Mouse (Mus musculus) limb, embryonic 14.5 days (tissue): Measurements from ENCODE around the gene Pde6c. TPM values are rescaled to one million over a fixed set of nuclear protein-coding genes. Genes with fewer than 3 reads are reported as not detected.
A peak's percentile ranks its signal among the peaks of the same experiment; 100 is the strongest.

ENCODE experiments used
- ATAC-seq: fragments of 200-750 bp; cut with Nextera tagmentation; 2 replicates; pipeline ENCODE4 v1.8.0; 2017; ENCODE audit warnings: low read depth, moderate number of reproducible peaks, moderate TSS enrichment; ENCODE audit not compliant: low FRiP score
- DNase-seq: peaks from one replicate; pipeline ENCODE4 v3.0.0-alpha.2; 2015; ENCODE audit warnings: low spot score
- H3K27ac ChIP-seq: fragments of 300-500 bp; sonication (generic); replicated peaks from 2 replicates; pipeline ENCODE4 v1.5.1; 2014; ENCODE audit warnings: low read depth, mild to moderate bottlenecking, low read length, moderate library complexity, mixed read lengths
- H3K27me3 ChIP-seq: fragments of 300-500 bp; sonication (generic); 2 replicates; pipeline ENCODE4 v1.6.1; 2014; ENCODE audit warnings: low read length, mixed read lengths; ENCODE audit not compliant: control insufficient read depth, insufficient read depth
- H3K36me3 ChIP-seq: fragments of 300-500 bp; sonication (generic); 2 replicates; pipeline ENCODE4 v1.6.1; 2014; ENCODE audit warnings: mild to moderate bottlenecking, low read length, moderate library complexity, mixed read lengths; ENCODE audit not compliant: control insufficient read depth, insufficient read depth
- H3K4me1 ChIP-seq: fragments of 300-500 bp; sonication (generic); 2 replicates; pipeline ENCODE4 v1.6.1; 2014; ENCODE audit warnings: antibody characterized with exemption, low read length, mixed read lengths; ENCODE audit not compliant: control insufficient read depth, insufficient read depth
- H3K4me2 ChIP-seq: fragments of 300-500 bp; sonication (generic); replicated peaks from 2 replicates; pipeline ENCODE4 v1.6.1; 2014; ENCODE audit warnings: low read depth, mild to moderate bottlenecking, low read length, moderate library complexity; ENCODE audit not compliant: severe bottlenecking
- H3K4me3 ChIP-seq: fragments of 300-500 bp; sonication (generic); replicated peaks from 2 replicates; pipeline ENCODE4 v1.5.1; 2014; ENCODE audit warnings: low read length
- H3K9ac ChIP-seq: fragments of 300-500 bp; sonication (generic); 2 replicates; pipeline ENCODE4 v1.6.1; 2014; ENCODE audit warnings: mild to moderate bottlenecking, low read depth, low read length, moderate library complexity; ENCODE audit not compliant: severe bottlenecking
- H3K9me3 ChIP-seq: fragments of 300-500 bp; sonication (generic); 2 replicates; pipeline ENCODE4 v1.6.1; 2016; ENCODE audit warnings: low read length; ENCODE audit not compliant: control insufficient read depth
- POLR2A ChIP-seq: fragments of 200-500 bp; IDR thresholded peaks from 2 replicates; pipeline ENCODE4 v1.8.0; 2012; ENCODE audit warnings: inconsistent platforms, mild to moderate bottlenecking, moderate library complexity, borderline replicate concordance; ENCODE audit not compliant: insufficient read depth, insufficient read length; ENCODE audit errors: extremely low read depth
- WGBS: fragments of 180-500 bp; shearing (Covaris S2); extraction: QIAGEN DNeasy Blood & Tissue Kit; methylation state at CpG from one replicate; pipeline ENCODE4 v1.1.7; 2014; 5-methylcytosine and 5-hydroxymethylcytosine counted together
- polyA plus RNA-seq, 2 experiments: library from polyadenylated mRNA; depleted of rRNA in 1 of 2; stranded (reverse) in 1 of 2; unstranded in 1 of 2; fragments of >200 nt; fragmentation: Nextera tagmentation in 1 of 2; extraction: Ambion mirVana in 1 of 2; gene quantifications; 2 replicates each; pipeline versions ENCODE4 v1.2.1 to v1.2.3; 2012 to 2014

Gene Pde6c
- polyA plus RNA-seq, 2 experiments, result 0.04 TPM; not detected in 1

DNA sequence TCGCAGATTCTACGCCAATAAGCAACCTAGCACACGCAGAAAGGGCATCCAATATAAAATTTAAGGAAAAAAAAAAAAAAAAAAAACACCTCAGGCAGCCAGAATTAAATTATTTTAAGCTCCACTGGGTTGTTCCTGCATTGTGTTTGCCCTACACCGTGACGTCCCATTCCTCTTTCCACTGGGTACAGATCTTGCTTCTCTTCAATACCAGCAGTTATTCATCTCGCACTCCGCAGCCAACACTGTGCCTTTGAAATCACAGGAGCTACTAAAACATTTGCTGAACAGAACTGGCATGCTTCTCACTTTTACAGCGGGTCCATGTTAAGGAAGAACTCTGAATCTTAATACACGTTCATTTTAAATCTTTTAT, 92.1 kb downstream of the Pde6c start:
- DNase-seq, result no peak
- no peak for ATAC-seq
- Histone ChIP-seq H3K27ac (peak overlapping the region; percentile 79), H3K9ac (peak overlapping the region; percentile 70), H3K27me3 (no peaks in the 10 kb centered on the region), H3K4me2 (peak overlapping the region; percentile 77), H3K4me3 (peak overlapping the region; percentile 68), H3K9me3 (no peaks in the 10 kb centered on the region), H3K4me1 (peaks cover 7% of the 10 kb centered on the region; the same call in 1 of the 2 replicates), H3K36me3 (no peaks in the 10 kb centered on the region)
- TF ChIP-seq POLR2A, result no peak
- WGBS, result 16% methylated on average over 9 of the region's 9 CpGs

DNA sequence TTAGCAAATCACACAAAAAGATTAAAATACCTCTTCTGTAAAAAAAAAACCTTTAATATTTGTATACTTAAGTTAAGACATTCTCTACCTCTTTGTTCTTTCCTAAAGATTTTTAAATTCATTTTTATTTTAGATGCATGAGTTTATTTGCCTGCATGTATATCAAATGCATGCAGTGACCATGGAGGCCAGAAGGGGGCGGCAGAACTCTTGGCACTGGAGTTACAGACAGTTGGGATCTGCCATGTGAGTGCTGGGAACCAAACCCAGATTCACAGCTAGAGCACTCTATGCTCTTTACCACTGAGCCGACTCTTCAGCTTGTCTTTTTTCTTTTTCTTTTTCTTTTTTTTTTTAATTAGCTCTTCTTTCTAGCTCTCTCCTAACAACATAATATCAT, 96.1 kb downstream of the Pde6c start:
- Histone ChIP-seq H3K4me2 (no peak overlapping the region), H3K27ac (no peak overlapping the region), H3K36me3 (no peaks in the 10 kb centered on the region), H3K4me3 (no peak overlapping the region), H3K27me3 (no peaks in the 10 kb centered on the region), H3K4me1 (no peaks in the 10 kb centered on the region), H3K9ac (no peak overlapping the region), H3K9me3 (no peaks in the 10 kb centered on the region)
- TF ChIP-seq POLR2A, result no peak
- DNase-seq (no peak), ATAC-seq (no peak)
- 53% methylated on average over 2 of the region's 2 CpGs for WGBS

GRCm38 (mm10) chr19:38232087-38232486, 99.5 kb downstream of the Pde6c start:
- ATAC-seq, result no peak
- Histone ChIP-seq H3K9ac (no peak overlapping the region), H3K27ac (no peak overlapping the region), H3K4me2 (no peak overlapping the region), H3K36me3 (no peaks in the 10 kb centered on the region), H3K27me3 (no peaks in the 10 kb centered on the region), H3K4me3 (no peak overlapping the region), H3K9me3 (no peaks in the 10 kb centered on the region), H3K4me1 (no peaks in the 10 kb centered on the region)
- no peak for DNase-seq
- TF ChIP-seq POLR2A, result no peak
- WGBS, result 26% methylated on average over 8 of the region's 8 CpGs

DNA sequence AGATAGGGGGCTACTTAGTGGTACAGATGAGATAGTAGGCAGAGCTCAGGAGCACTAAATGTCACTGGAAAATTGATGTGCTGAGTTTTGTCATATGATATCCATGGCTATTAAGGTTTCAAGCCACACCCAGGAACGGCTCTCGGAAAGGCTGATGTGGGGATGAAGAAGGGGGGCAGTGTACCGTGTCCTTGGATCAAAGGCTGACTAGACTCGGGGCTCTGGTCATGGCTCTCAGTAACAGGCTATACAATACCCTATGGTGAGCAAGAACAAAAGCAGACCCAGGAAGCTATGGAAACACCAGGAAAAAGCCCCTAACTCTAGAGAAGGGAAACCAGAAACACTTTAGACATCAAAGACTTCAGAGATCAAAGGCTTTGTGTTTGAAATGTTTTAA, 99.9 kb downstream of the Pde6c start:
- Histone ChIP-seq H3K4me2 (no peak overlapping the region), H3K4me1 (no peaks in the 10 kb centered on the region), H3K27ac (no peak overlapping the region), H3K9ac (no peak overlapping the region), H3K4me3 (no peak overlapping the region), H3K36me3 (no peaks in the 10 kb centered on the region), H3K27me3 (no peaks in the 10 kb centered on the region), H3K9me3 (no peaks in the 10 kb centered on the region)
- no peak for TF ChIP-seq POLR2A
- DNase-seq, result no peak
- ATAC-seq, result no peak
- 1% methylated on average over 4 of the region's 4 CpGs for WGBS

Other genes starting within 250 kb of the Pde6c start
- gene Myof, start 89.2 kb upstream of the Pde6c start, polyA plus RNA-seq (2012; rRNA removed), result 32.8 and 35.9 TPM in 2 replicates
- gene Myof, start 89.2 kb upstream of the Pde6c start, polyA plus RNA-seq (2014; fragmentation: Nextera tagmentation; extraction: Ambion mirVana), result 19.7 and 21.8 TPM in 2 replicates
- gene Cep55, start 77.8 kb upstream of the Pde6c start, polyA plus RNA-seq (2012; rRNA removed), result 17.0 and 22.0 TPM in 2 replicates
- 20.3 and 21.0 TPM in 2 replicates for gene Cep55, start 77.8 kb upstream of the Pde6c start, polyA plus RNA-seq (2014; fragmentation: Nextera tagmentation; extraction: Ambion mirVana)
- 0.44 and 0.55 TPM in 2 replicates for gene Ffar4, start 35.7 kb upstream of the Pde6c start, polyA plus RNA-seq (2012; rRNA removed)
- 0.22 TPM in 1 of 2 replicates, not detected in the other for gene Ffar4, start 35.7 kb upstream of the Pde6c start, polyA plus RNA-seq (2014; fragmentation: Nextera tagmentation; extraction: Ambion mirVana)
- 20.1 and 20.5 TPM in 2 replicates for gene Rbp4, start 7.5 kb upstream of the Pde6c start, polyA plus RNA-seq (2012; rRNA removed)
- 16.0 and 18.0 TPM in 2 replicates for gene Rbp4, start 7.5 kb upstream of the Pde6c start, polyA plus RNA-seq (2014; fragmentation: Nextera tagmentation; extraction: Ambion mirVana)
- gene Fra10ac1, start 91.4 kb downstream of the Pde6c start, polyA plus RNA-seq (2012; rRNA removed), result 16.7 and 30.9 TPM in 2 replicates
- gene Fra10ac1, start 91.4 kb downstream of the Pde6c start, polyA plus RNA-seq (2014; fragmentation: Nextera tagmentation; extraction: Ambion mirVana), result 32.4 and 33.6 TPM in 2 replicates
- 2.3 and 2.5 TPM in 2 replicates for gene Lgi1, start 131.8 kb downstream of the Pde6c start, polyA plus RNA-seq (2012; rRNA removed)
- gene Lgi1, start 131.8 kb downstream of the Pde6c start, polyA plus RNA-seq (2014; fragmentation: Nextera tagmentation; extraction: Ambion mirVana), result 1.7 and 3.3 TPM in 2 replicates